Mouse (Mus musculus) ovary, postnatal 14 days (tissue): Measurements from ENCODE around the gene Lxn.
A peak's percentile ranks its signal among the peaks of the same experiment; 100 is the strongest.

Source experiments
- DNase-seq: peaks from one replicate; pipeline ENCODE4 v3.0.0; 2022; ENCODE audit warnings: low spot score

Lxn gene

DNA sequence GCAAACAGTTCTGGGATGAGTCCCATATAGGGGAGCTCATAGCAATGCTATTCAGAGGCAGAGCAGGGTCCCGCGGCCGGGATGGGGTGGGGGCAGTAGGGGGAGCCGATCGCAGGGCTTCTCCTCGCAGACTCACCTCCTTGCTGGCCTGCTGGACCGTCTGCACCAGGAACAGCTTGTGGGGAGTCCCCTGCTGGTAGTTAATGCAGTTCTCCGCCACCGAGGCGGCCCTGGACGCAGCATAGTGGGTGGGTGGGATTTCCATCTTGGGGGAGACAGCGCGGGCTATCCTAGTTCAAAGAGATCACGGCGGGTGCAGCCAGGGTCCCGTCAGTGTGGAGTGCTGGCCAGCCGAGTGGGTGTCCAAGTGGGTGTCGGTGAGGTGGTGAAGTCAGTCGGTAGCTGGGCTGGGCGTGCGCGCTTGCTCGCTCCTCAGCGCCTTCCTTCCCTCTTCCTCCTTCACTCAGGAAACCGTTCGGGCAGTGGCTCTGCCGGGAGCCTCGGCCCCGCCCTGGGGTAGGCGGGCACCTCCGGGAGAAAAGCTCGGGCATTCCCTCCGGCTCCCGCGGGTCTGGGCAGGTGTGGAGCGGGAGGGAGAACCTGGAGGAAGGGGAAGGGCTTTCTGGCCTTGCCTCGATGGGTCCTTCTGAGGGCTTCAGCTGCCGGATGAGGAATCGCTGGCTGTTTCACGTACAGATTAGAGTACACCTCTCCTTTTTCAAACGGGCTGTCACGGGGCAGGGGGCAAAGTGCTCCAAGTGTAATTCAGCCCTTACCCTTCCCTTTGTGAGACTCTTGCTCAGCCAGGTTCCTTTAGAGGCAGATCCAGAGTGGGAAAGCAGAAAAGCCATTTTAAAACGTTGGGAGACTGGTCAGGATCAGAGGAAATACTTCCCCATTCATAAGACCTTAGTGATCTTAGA lies at the start of gene Lxn:
Gene Lxn, minus strand, starts transcription at position 477 of the 923 bp plus-strand sequence.
- DNase-seq: peak; percentile 42

DNA sequence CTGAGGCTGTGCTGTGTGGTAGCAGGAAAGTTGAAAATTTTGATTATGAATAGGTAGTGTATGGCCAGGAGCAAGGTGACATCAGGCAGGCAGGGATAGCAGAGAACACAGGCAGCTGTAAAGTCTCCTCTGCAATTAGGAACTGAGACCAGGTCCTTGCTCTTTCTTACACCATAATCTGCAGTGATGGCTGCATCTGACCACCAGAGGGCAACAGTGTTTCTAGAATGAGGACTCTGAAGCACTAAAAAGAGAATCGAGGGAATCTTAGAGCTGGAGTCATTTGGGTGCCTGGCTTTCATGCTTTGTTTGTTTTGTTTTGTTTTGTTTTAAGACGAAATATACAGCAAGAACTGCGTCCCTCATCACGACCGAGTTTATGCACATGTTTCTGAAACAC lies 49.1 kb upstream of the Lxn start:
- peak; percentile 71 for DNase-seq

DNA sequence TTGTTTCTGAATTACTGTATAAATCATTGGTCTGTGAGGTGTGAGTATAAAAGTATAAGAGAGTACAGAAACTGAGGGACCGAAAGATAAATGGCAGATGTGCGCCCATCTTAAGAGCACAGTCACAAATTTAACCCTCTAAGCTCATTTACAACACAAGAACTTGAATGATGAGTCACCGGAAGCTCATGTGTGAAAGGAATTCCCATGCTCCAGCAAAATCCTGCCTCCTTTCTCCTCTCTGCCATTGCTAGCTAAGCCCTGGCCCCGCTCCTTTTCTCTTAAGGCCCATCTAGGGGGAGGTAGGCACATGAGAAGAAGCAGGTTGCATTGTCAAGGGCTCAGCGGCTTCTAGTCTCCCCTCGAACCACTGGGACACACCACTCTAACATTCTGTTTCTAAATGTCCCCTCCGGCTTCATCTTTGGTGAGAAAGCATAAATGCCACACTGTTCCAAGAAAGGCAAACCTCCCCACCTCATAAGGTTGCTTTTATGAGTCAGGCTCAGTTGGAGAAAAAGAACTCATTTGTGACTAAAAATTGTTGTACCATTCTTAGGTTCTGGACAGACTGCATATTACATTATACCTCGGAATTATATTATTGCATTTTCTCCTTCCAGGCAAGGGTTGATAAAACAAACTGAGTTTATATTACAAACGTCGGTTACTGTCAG lies 44.6 kb upstream of the Lxn start:
- DNase-seq: no peak

DNA sequence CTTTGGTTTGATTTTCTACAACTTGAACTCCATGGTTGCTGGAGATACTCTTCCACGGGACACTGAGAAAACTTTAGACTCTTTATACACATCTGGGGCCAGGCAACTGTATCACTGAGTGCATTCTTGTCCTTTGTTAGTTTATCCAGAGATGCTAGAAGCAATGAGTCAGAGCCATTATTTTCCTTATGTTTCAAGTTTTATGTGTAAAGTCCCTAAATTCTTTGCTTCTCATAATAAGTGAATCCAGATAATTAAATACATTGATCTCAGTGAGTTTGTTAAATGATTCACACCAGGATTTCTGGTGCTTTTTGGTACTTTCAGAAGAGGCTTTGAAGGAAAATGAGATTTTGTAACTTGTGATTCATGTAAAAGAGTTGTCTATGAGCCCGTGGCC lies 41.6 kb upstream of the Lxn start:
- DNase-seq: no peak

DNA sequence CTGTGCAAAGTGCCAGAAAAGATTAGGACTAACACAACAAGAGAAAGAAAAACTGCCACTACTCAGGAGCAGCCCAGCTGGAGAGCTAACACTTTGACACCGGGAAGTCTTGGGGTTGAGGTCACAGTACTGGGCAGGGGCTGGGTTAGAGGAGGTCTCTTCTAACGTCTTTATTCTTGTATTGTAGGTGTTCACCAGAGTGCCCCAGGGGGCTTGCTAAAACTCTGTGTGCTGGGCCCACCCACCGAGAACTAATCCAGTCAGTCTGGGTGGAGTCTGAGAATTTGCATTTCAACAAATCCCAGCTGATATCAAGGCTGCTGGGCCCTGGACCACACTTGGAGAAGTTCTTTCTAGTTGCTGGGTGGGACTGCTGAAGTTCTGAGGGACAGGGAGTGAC lies 40.2 kb upstream of the Lxn start:
- no peak for DNase-seq

DNA sequence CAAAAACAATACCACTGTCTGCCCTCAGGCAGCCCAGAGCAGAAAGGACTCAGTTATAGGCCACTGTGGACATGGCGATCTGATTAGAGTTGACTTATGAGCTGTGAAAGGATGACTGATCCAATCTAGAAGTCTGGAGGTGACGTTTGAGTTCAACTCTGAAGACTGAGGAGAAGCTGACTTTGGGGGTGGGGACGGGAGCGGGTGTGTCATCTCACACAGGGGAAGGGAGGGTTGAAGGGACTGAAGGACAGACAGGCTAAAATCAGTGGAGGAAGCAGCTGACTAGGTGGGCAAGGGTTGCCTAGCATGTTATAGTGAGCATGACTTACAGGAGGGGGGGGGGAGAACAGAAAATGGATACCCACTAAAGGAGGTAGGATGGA lies 35.7 kb upstream of the Lxn start:
- no peak for DNase-seq

DNA sequence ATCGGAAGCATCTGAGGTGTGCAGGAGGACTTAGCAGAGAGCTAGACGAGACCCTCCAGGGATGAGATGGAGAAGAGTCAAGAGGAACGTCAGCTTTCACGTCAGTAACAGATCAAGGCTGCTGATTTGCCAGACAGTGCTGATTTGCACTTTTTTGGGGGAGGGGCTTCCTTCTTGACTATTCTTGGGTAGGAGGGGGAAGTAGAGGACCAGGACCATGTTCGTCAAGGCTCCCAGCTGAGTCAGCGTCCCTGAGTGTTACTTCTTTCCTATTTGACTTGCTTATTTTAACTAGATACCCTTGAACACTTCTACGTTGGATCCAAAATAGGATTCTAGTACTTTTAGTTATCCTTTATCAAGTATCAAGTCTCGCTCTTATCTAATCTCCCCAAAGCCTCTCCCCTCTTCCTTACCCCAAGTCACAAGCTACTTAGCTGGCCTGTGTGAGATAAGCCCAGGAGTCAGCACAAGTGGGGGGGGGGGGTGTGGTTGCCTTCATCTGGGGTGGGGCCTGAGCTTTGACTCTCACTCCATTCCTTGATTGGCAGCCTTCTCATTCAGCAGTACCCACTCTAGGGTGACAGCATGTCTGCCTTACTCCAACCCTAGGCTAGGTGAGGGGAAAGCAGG lies 35.2 kb upstream of the Lxn start:
- no peak for DNase-seq

DNA sequence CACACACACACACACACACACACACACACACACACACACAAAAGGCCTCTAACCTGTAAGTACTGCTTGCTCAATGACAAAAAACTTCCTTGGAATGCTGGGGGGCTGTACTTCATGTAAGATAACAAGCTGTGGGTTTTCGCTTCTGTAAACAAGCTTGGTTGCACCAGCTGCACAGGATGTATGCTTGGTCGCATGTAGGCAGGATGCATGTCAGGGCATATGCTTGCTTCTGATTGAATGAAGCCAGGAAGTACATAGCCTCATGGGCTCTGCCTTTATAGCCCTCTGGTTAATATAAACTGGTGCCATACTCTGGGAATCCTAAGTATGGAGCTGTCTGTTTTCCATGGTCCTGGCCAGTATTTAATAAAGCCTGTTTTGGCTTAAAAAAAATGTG lies 34.3 kb upstream of the Lxn start:
- no peak for DNase-seq

DNA sequence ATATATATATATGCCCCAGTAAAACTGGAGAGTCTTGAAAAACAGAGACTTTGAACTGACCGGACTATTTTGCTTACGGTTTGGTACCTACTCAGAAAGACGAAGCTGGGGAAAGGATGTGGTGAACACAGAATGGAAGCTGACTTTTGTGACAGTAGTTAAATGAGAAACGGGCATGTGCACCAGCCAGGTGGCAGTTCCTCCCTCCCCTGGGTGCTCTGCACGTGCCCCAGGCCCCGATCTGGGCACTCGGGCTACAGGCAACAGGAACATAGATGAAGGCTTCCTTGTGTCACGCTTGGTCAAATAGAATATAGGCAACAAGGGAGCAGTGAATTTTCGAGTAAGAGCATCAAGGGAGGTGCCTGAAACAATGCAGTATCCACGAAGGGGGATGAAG lies 32.6 kb upstream of the Lxn start:
- DNase-seq: no peak

DNA sequence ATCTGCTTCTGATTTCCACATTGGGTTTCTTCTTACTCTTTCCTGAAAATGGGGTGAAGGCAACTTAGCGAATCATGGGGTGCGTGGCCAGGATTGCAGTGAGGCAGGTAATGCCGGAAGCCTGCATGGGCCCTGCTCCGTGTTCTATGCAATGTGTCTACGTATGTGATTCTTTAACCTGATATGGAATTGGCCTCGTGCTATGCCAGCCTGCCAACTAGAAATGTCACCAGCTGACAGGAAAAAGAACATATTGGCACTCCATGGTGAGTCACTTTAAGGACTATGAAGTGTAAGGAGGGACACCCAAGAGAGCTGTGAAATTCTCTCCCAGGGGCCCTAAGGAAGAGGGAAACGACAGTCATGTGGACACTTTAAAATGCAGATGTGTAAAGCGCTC lies 29.4 kb upstream of the Lxn start:
- DNase-seq: no peak

DNA sequence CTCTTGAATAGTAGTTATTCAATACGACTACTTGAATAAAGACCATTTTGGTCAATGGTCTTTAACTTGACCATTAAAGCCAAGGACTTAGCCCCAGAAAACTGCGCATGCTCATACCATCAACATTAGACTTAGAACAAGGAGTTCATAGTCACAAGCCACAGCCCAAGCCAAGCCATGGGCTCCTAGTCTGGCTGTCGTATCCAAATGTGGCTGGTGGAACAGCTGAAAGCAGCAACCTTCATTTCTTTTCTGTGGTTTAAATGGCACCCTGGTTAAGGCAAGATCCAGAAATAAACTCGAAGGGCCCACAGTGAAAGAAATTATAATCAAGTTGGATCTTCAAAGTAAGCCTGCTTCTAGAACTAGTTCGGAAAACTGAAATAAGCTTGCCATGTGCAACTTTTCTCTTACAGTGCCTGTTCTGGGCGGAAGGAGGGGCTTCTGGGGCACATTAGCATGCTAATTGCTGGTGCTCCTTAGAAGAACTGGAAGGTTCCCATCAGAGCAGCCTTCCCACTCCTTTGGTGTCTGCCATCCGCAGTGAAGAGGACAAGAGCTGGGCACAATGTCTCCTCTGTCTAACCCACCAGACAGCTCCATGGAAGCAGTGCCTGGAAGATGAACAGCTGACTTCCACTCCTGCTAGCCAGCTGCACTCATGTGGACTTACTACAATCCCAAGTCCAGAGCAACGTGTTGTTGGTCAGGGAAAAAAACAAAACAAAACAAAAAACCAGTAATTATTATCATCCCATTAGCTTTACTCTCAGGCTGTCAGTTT lies 28.6 kb upstream of the Lxn start:
- no peak for DNase-seq

DNA sequence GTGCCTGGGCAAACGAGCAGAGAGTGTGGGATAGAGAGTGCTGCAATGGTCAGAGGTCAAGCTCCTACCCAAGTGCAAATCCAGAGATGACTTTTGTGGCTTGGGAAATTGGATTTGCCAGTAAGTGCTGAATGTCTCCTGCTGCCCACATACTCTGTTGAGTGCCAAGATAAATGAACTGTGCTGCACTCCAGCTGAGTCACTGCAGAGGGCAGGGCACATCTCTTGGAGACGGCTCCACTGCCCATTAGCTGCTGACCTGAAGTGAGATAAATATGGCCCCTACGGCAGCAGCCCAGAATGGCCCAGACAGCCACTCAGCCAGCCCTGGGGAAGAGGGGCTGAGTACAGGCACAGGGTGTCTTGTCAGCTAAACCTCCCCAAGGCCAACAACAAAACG lies 26.4 kb upstream of the Lxn start:
- no peak for DNase-seq

DNA sequence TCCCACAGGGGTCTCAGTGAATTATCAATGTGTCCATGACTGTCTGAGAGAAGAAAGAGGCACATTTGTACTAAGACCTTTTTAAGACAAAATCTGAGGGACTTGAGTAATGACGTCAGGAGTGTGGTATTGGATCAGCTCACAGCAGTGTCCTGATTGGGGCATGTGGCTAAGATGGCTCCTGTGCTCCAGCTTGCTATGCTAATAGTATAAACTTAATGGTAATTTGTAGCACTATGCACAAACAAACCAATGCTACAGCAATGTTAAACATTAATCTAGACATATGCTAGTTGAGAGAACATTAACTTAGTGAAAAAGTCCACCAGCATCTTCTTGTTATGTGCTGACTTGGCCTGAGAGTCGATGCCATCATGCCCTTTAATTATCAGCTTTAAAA lies 21.5 kb upstream of the Lxn start:
- no peak for DNase-seq

DNA sequence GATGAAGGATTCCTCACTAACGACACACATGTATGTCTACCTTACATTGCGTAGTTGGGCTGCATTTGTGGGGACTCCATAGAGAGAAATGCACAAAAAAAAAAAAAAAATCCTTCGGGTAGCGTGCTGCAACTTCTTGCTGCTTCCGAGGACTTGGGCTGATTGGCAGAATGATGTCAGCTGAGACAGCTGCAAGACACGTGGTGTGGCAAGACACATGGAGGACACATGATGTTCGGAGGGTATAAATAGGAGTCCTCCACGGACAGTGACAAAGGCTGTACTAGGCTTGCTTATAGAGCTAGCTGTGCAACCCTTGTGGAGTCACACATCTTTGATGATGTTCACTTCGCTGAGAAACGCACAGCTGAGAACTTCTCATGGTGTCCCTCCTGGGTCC lies 18.7 kb upstream of the Lxn start:
- no peak for DNase-seq

DNA sequence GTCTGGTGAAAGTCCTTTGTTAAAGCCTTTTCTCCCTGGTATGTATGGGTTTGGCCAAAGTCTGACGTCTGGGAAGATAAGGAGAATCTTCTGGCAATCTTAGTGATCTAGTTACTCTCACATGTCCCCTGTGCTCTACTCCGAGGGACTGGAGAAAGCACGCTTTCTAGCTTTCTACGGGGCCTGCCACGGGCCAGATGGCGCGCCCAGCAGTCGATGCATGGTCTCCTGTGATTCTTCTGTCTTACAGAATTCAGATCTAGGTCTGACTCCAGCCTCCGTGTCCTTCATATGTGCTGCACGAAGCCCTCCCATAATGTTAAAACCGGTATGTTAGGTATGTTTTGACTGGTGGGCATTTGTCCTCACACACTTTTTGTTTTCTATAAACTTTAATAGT lies 16.1 kb upstream of the Lxn start:
- no peak for DNase-seq

DNA sequence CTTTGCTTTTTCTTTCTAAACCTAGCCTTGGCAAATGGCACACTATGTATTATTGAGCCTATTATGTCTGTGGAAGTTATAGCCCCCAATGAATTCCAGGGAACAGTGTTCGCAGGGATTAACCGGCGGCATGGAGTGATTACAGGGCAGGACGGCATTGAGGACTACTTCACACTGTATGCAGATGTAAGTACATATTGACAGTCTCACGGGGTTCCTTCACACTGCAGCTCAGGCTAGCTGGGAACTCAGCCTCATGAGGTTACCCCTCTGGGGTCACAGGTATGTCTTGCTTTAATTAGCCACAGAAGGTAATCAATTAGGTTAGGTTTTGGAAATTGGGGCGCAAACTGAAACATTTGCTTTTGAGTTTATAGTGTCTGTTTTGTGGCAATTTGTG lies 9.7 kb upstream of the Lxn start:
- DNase-seq: no peak

DNA sequence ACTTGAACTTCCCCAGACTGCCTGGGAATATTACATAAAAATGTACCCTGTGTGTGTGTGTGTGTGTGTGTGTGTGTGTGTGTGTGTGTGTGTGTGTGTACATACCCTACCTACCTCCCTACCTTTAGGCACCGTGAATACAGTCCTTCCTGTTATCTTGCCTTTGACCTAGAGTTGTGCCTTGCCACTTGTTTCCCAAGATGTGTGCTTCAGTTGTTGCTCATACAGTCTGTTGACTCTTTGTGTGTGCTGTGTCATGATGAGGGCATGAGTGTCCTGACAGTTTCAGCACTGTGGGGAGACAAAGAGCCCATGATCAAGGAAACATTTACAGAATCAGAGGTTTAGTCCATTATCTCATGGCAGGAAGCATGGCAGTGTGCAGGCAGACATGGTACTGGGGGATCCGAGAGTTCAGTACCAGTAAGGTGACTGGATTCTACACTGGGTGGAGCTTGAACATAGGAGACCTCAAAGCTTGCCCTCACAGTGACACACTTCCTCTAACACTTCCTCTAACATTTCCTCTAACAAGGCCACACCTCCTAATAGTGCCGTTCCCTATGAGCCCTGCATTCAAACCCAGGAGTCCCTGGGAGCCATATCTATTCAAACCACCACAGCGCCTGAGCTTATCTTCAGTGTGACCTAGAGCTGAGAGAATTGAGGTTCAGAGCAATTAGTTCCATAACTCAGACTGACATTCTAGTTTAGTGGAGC lies 7.8 kb upstream of the Lxn start:
- no peak for DNase-seq

DNA sequence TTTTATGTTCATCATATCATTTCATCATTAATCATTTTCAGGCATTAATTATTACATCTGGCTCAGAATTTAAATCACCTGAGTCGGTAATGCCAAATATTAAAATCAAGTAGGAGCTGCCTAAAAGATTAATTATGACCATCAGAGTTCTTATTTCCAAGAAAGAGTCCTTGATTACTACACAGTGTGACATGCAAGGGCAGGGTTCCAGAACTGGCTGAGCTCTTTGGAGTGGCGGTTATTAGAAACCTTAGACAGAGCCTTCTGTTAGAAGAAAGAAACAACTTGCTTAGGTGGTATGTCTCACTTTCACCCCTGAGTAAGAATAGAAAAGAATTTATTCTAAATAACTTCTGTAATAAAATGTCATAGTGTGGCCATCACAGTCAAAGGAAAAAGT lies 3.6 kb upstream of the Lxn start:
- no peak for DNase-seq

DNA sequence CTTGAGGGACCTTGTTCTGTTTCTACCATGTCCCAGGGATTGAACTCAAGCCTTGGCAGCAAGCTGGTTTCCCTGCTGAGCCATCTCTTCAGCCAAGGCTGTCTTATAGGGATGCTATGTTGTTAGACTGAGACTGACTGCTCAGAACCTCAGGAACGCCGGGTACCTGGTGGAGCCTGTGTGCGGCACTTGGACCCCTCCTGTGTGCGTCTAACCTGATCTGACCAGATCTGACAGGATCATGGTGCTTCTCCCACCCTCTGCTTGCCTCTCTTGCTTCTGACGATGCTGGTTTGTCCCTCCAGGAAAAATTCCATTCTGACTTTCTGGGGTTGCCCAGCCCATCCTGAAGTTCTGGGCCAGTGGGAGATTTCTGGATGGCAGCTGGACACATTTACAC lies 2.9 kb upstream of the Lxn start:
- no peak for DNase-seq

DNA sequence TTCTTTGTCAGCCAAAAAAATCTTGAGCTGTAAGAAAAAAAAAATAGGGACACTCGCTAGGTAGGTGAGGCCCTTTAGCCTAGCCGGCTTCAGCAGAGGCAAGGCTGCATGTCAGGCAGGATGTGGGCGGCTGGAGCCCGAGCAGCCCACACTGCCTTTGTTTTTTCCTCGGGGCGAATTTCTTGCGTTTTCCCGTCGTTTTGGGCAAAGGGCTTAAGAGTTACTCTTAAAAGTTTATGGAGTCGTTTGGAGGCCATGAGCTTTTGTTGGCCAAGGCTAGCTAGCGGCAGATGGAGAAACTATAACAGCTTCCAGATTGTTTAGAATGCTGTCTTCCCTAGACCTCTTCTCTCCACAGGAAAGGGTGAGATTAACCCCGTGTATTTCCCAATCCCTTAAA lies 725 bp downstream of the Lxn start:
- no peak for DNase-seq

DNA sequence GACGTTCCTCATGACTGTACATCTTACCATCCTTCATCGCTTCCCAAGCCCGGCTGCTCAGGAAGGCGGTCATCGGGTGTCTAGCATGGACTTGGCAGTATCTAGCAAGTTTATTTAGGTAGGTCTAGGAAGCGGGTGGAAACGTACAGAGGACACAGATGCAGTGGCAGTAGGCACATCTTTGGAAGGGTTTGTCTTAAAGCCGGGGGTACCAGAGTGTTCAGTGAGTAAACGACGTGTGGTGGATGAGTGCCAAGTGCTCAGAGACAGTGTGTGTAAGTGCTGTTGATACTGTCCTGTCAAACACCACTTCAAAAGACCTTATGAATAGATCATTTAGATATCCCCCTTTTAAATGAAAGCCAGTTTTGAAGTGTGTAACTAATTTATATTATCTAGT lies 1.1 kb downstream of the Lxn start:
- DNase-seq: no peak

DNA sequence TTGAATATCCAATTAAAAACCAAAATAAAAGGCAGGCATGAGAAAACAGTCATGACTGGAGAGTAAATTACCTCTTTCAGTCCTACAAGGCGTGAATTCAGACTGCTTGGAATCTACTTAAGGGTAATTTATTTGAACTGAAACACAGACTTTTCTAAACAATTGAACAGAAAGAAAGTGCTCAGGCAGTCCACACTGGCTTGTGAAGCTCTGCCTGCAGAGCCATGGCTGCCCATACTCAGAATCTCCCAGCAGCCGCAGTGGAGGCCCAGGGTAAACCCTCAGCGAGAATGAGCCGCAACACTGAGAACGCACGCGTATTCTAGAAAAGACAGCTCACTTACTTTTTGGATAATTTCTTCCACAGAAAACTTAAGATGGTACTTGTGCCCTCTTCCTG lies 1.7 kb downstream of the Lxn start:
- DNase-seq: no peak
